Mouse (Mus musculus): ENCODE measurements at regions not wholly inside any gene's neighbourhood (a gene's known extent, or its start where the extent isn't known, plus 50 kb on each side); places are given as distances from the start of the nearest gene placed in this dataset.

DNA sequence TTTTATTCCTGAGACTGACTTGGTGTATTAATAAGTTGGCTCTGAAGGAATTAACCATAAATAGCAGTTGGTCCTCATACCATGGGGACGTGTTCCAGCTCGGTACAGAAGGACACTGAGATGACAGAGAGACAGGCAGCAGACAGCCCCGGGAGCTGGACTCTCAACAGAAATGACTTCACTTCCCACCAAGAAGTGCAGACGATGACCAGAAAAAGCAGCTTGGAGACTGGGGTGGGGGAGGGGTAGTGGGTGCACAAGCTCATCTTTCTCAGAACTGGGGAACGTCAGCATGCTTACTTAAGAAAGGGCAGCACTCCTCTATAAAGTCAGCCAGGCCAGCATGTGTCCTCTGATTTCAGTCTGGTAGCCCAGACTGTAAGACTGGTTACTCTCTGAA lies 518.9 kb downstream of the Fam19a5 start:
- TF ChIP-seq HCFC1 (IDR thresholded peaks at IDR 0.05; ENCODE audit: borderline replicate concordance, insufficient read depth, low read length), result no peak
- TF ChIP-seq CHD2 (IDR thresholded peaks at IDR 0.05; ENCODE audit: low read depth, low read length), result no peak
- TF ChIP-seq MAFK (IDR thresholded peaks at IDR 0.05; ENCODE audit: insufficient read depth, low read depth, low read length), result no peak
- TF ChIP-seq ZC3H11A (IDR thresholded peaks at IDR 0.05; ENCODE audit: borderline replicate concordance, low read depth, low read length), result no peak
- TF ChIP-seq ZNF384 (IDR thresholded peaks at IDR 0.05; ENCODE audit: low read depth, low read length), result no peak

Data from ES-E14 (cell line).